Mouse (Mus musculus) kidney, adult 2 months (tissue): ENCODE data around the gene Ildr1.

Experiments used
- CTCF ChIP-seq: fragments of 200-500 bp; conservative IDR thresholded peaks from 2 replicates; pipeline ENCODE4 v1.5.1; 2011; ENCODE audit warnings: low read depth, mild to moderate bottlenecking, control low read depth, low read length, moderate library complexity, mixed read lengths; ENCODE audit not compliant: insufficient read depth, insufficient read length
- POLR2A ChIP-seq: fragments of 200-500 bp; IDR thresholded peaks from one replicate; pipeline ENCODE4 v1.6.1; 2011; ENCODE audit warnings: low read depth, low read length, control low read depth

- no peak for TF ChIP-seq CTCF
- no peak for TF ChIP-seq POLR2A
These were observed 58.2 kb downstream of the Ildr1 start for GRCm38 (mm10) chr16:36751979-36752378.
